Mouse (Mus musculus): ENCODE measurements around the gene Usp7. TPM values are rescaled to one million over a fixed set of nuclear protein-coding genes. Genes with fewer than 3 reads are reported as not detected.
A peak's percentile ranks its signal among the peaks of the same experiment; 100 is the strongest.

Gene Usp7
- total and polyA plus RNA-seq, 3 experiments: 25.9 to 362 (median 150) TPM

- Histone ChIP-seq H3K9me3 (replicated peaks) (no peaks in the 10 kb centered on the region), H3K4me1 (ENCODE audit: insufficient read depth, low read depth, low read length) (peaks cover 41% of the 10 kb centered on the region), H3K36me3 (replicated peaks) (peaks cover 92% of the 10 kb centered on the region), H3K27me3 (ENCODE audit: insufficient read depth, low read length) (no peaks in the 10 kb centered on the region), H3K4me3 (ENCODE audit: low read depth, low read length) (no peak overlapping the region; the same call in 1 of the 2 replicates)
- ATAC-seq (ENCODE audit: extremely low read depth, insufficient number of reproducible peaks, low FRiP score, poor library complexity, severe bottlenecking): no peak
- TF ChIP-seq GATA1 (IDR thresholded peaks at IDR 0.05; ENCODE audit: borderline replicate concordance, low read length): no peak
- TF ChIP-seq GATA2 (IDR thresholded peaks at IDR 0.05; ENCODE audit: borderline replicate concordance, low read depth, low read length): no peak
- no peak for TF ChIP-seq TAL1 (conservative IDR thresholded peaks at IDR 0.05; ENCODE audit: low read depth, low read length)
- TF ChIP-seq POLR2AphosphoS5 (IDR thresholded peaks at IDR 0.05; ENCODE audit: insufficient replicate concordance, low read depth, low read length): no peak
- no peak for TF ChIP-seq CTCF (IDR thresholded peaks at IDR 0.05; ENCODE audit: low read depth, low read length)
- DNase-seq (ENCODE audit: low spot score): no peak
These were observed 104.5 kb downstream of the Usp7 start for GRCm38 (mm10) chr16:8687559-8688112.

DNA sequence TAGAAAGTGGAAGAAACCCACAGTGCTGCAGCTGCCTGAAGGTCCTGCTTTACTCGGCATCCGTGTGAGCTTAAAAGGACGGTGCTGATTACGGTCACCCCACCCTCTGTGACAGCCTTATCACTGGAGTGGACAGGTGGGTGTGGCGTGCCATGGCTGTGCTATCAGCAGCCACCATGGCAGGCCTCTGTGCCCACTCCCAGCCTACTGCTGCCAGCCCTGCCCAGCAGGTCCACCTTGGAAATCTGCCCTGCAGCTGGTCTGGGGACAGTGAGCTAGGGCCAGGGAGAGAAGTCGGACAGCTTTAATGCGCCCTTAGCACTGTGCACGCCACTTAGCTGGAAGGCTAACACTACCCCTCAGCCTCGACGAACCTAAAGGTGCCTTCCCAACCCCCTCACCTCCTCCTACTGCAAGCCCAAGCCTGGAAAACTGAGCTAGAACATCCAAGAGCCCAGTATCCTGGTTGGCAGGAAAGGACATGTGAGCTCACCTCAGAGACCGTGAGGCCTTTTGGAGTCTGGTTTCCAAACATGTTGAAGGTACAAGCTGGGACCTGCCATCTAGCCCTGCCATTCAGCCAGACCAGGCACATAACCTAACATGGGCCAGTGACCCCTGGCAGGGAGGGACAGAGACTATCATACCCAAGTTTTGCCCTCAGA, 105.1 kb downstream of the Usp7 start:
- peaks cover 41% of the 10 kb centered on the region for H3K4me1 ChIP-seq (ENCODE audit: insufficient read depth, low read depth, low read length)
- ATAC-seq (ENCODE audit: extremely low read depth, insufficient number of reproducible peaks, low FRiP score, poor library complexity, severe bottlenecking): peak; percentile 79
- no peak for DNase-seq (ENCODE audit: low spot score)
- H3K27me3 ChIP-seq (ENCODE audit: insufficient read depth, low read length): no peaks in the 10 kb centered on the region
- TF ChIP-seq TAL1 (conservative IDR thresholded peaks at IDR 0.05; ENCODE audit: low read depth, low read length) (peak; percentile 23; the same call in 1 of the 2 replicates), POLR2AphosphoS5 (IDR thresholded peaks at IDR 0.05; ENCODE audit: insufficient replicate concordance, low read depth, low read length) (peak; percentile 79), CTCF (IDR thresholded peaks at IDR 0.05; ENCODE audit: low read depth, low read length) (no peak), GATA2 (IDR thresholded peaks at IDR 0.05; ENCODE audit: borderline replicate concordance, low read depth, low read length) (no peak), GATA1 (IDR thresholded peaks at IDR 0.05; ENCODE audit: borderline replicate concordance, low read length) (no peak)
- peak overlapping the region; percentile 65; the same call in 1 of the 2 replicates for H3K4me3 ChIP-seq (ENCODE audit: low read depth, low read length)
- peaks cover 86% of the 10 kb centered on the region for H3K36me3 ChIP-seq (replicated peaks)
- H3K9me3 ChIP-seq (replicated peaks): no peaks in the 10 kb centered on the region

- Histone ChIP-seq H3K36me3 (replicated peaks) (peaks cover 79% of the 10 kb centered on the region), H3K9me3 (replicated peaks) (no peaks in the 10 kb centered on the region), H3K4me1 (ENCODE audit: insufficient read depth, low read depth, low read length) (peaks cover 41% of the 10 kb centered on the region), H3K4me3 (ENCODE audit: low read depth, low read length) (peak overlapping the region; percentile 65; the same call in 1 of the 2 replicates), H3K27me3 (ENCODE audit: insufficient read depth, low read length) (no peaks in the 10 kb centered on the region)
- no peak for TF ChIP-seq GATA1 (IDR thresholded peaks at IDR 0.05; ENCODE audit: borderline replicate concordance, low read length)
- TF ChIP-seq CTCF (IDR thresholded peaks at IDR 0.05; ENCODE audit: low read depth, low read length): peak; percentile 95
- peak; percentile 57 for DNase-seq (ENCODE audit: low spot score)
- peak; percentile 43; the same call in 1 of the 2 replicates for ATAC-seq (ENCODE audit: extremely low read depth, insufficient number of reproducible peaks, low FRiP score, poor library complexity, severe bottlenecking)
These were observed 105.8 kb downstream of the Usp7 start for GRCm38 (mm10) chr16:8686121-8686870.

DNA sequence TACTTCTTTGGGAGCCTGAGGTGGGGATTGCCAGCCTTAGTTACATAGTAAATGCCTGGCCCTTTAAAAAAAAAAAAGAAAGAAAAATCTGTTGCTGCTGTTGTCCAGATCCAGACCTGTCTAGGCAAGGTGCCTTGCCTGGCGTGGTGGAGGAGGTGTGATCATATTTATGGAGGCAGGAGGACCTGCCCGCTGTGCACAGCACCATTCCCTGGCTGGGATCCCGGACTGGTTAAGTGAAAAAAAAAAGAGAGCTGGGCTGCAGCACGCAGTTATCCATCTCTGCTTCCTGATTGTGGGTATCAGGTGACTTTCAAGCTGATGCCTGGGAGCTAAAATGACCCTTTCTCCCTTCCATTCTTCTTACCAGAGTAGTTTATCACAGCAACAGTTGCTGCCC, 107.0 kb downstream of the Usp7 start:
- Histone ChIP-seq H3K27me3 (ENCODE audit: insufficient read depth, low read length) (no peaks in the 10 kb centered on the region), H3K9me3 (replicated peaks) (no peaks in the 10 kb centered on the region), H3K36me3 (replicated peaks) (peaks cover 67% of the 10 kb centered on the region), H3K4me3 (ENCODE audit: low read depth, low read length) (no peak overlapping the region), H3K4me1 (ENCODE audit: insufficient read depth, low read depth, low read length) (peaks cover 39% of the 10 kb centered on the region)
- TF ChIP-seq GATA1 (IDR thresholded peaks at IDR 0.05; ENCODE audit: borderline replicate concordance, low read length) (no peak), CTCF (IDR thresholded peaks at IDR 0.05; ENCODE audit: low read depth, low read length) (no peak), GATA2 (IDR thresholded peaks at IDR 0.05; ENCODE audit: borderline replicate concordance, low read depth, low read length) (no peak), POLR2AphosphoS5 (IDR thresholded peaks at IDR 0.05; ENCODE audit: insufficient replicate concordance, low read depth, low read length) (no peak), TAL1 (conservative IDR thresholded peaks at IDR 0.05; ENCODE audit: low read depth, low read length) (no peak)
- DNase-seq (ENCODE audit: low spot score): no peak
- no peak for ATAC-seq (ENCODE audit: extremely low read depth, insufficient number of reproducible peaks, low FRiP score, poor library complexity, severe bottlenecking)

- DNase-seq (ENCODE audit: low spot score): no peak
- no peak for TF ChIP-seq TAL1 (conservative IDR thresholded peaks at IDR 0.05; ENCODE audit: low read depth, low read length)
- TF ChIP-seq POLR2AphosphoS5 (IDR thresholded peaks at IDR 0.05; ENCODE audit: insufficient replicate concordance, low read depth, low read length): no peak
- TF ChIP-seq GATA2 (IDR thresholded peaks at IDR 0.05; ENCODE audit: borderline replicate concordance, low read depth, low read length): no peak
- no peak for TF ChIP-seq CTCF (IDR thresholded peaks at IDR 0.05; ENCODE audit: low read depth, low read length)
- TF ChIP-seq GATA1 (IDR thresholded peaks at IDR 0.05; ENCODE audit: borderline replicate concordance, low read length): no peak
- H3K9me3 ChIP-seq (replicated peaks): no peaks in the 10 kb centered on the region
- H3K4me3 ChIP-seq (ENCODE audit: low read depth, low read length): no peak within 1 kb of the TSS
- H3K4me1 ChIP-seq (ENCODE audit: insufficient read depth, low read depth, low read length): peaks cover 29% of the 10 kb centered on the region
- H3K36me3 ChIP-seq (replicated peaks): peaks cover 22% of the 10 kb centered on the region
- H3K27me3 ChIP-seq (ENCODE audit: insufficient read depth, low read length): peaks cover 2% of the 10 kb centered on the region; the same call in 1 of the 2 replicates
- no peak for ATAC-seq (ENCODE audit: extremely low read depth, insufficient number of reproducible peaks, low FRiP score, poor library complexity, severe bottlenecking)
These were observed 111.6 kb downstream of the Usp7 start, which contains the start of gene Gm5767 for GRCm38 (mm10) chr16:8680470-8680869. Gm5767 (plus strand) TSS chr16:8680770.

DNA sequence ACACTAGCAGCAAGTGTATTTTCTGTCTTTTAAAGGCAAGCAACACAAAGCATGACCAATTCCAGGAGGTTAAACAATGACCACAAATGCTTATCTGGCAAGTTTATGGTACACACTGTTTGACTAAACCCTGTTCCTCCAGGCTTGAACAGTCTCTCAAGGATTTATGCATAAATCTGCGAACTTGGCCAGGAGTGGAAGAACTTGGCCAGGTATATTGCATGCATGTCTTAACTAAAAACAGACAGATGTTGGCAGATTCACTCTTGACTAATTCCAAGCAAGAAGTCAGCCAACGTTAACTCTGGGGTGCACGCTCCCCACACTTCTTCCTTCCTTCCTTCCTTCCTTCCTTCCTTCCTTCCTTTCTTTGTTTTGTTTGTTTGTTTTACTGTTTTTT, 112.3 kb downstream of the Usp7 start:
- Histone ChIP-seq H3K9me3 (replicated peaks) (no peaks in the 10 kb centered on the region), H3K4me1 (ENCODE audit: insufficient read depth, low read depth, low read length) (peaks cover 27% of the 10 kb centered on the region), H3K4me3 (ENCODE audit: low read depth, low read length) (no peak overlapping the region), H3K36me3 (replicated peaks) (peaks cover 16% of the 10 kb centered on the region), H3K27me3 (ENCODE audit: insufficient read depth, low read length) (peaks cover 3% of the 10 kb centered on the region; the same call in 1 of the 2 replicates)
- DNase-seq (ENCODE audit: low spot score): no peak
- TF ChIP-seq GATA1 (IDR thresholded peaks at IDR 0.05; ENCODE audit: borderline replicate concordance, low read length): no peak
- TF ChIP-seq CTCF (IDR thresholded peaks at IDR 0.05; ENCODE audit: low read depth, low read length): no peak
- no peak for TF ChIP-seq GATA2 (IDR thresholded peaks at IDR 0.05; ENCODE audit: borderline replicate concordance, low read depth, low read length)
- TF ChIP-seq POLR2AphosphoS5 (IDR thresholded peaks at IDR 0.05; ENCODE audit: insufficient replicate concordance, low read depth, low read length): no peak
- TF ChIP-seq TAL1 (conservative IDR thresholded peaks at IDR 0.05; ENCODE audit: low read depth, low read length): no peak
- no peak for ATAC-seq (ENCODE audit: extremely low read depth, insufficient number of reproducible peaks, low FRiP score, poor library complexity, severe bottlenecking)

All from G1E (cell line).